Mouse (Mus musculus) frontal cortex, adult (tissue): Measurements from ENCODE around the gene Adam3.

Experiments
- ATAC-seq: cut with Nextera tagmentation; 2 replicates; pipeline ENCODE4 v1.9.2; 2017; ENCODE audit warnings: mild to moderate bottlenecking, moderate library complexity, mixed read lengths; ENCODE audit not compliant: low TSS enrichment

The Adam3 gene

GRCm38 (mm10) chr8:24725630-24726029 is at the start of gene Adam3:
TSS of gene Adam3 (minus strand) at chr8:24725852.
- ATAC-seq, result no peak

- ATAC-seq, result no peak
Observed at GRCm38 (mm10) chr8:24724886-24725626, 596 bp downstream of the Adam3 start.
